Mouse (Mus musculus): ENCODE data around the gene Mob1b.
A peak's percentile ranks its signal among the peaks of the same experiment; 100 is the strongest.
"Not testable (repeated sequence)": the region's sequence is repeated elsewhere in the genome, so short reads cannot be mapped to it uniquely, and the experiment has no call there.

Gene Mob1b

GRCm38 (mm10) chr5:88702041-88702440, 18.6 kb upstream of the Mob1b start:
- no peak for DNase-seq (ENCODE audit: low spot score in 2 of 2)

GRCm38 (mm10) chr5:88703551-88703950, 17.1 kb upstream of the Mob1b start:
- no peak for DNase-seq (ENCODE audit: low spot score in 2 of 2)

DNA sequence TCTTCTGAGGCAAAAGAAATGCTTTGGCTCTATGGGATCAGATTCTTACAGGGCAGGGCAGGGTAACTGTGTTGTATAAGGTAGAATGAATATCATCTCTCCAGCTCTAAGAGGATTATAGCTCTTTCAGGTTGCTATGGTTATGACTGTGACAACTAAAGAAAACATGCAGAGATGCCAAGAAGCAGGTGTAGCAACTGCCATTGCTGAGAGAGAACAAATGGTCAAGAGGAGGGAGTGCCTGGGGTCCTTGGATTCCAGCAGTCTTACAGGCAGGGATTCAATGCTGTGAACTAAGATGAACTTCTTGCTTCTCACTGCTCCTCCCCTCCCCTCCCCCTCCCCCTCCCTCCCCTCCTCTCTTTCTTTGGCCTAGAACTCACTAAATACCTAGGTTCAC, 9.5 kb upstream of the Mob1b start:
- no peak for DNase-seq (ENCODE audit: low spot score in 2 of 2)

DNA sequence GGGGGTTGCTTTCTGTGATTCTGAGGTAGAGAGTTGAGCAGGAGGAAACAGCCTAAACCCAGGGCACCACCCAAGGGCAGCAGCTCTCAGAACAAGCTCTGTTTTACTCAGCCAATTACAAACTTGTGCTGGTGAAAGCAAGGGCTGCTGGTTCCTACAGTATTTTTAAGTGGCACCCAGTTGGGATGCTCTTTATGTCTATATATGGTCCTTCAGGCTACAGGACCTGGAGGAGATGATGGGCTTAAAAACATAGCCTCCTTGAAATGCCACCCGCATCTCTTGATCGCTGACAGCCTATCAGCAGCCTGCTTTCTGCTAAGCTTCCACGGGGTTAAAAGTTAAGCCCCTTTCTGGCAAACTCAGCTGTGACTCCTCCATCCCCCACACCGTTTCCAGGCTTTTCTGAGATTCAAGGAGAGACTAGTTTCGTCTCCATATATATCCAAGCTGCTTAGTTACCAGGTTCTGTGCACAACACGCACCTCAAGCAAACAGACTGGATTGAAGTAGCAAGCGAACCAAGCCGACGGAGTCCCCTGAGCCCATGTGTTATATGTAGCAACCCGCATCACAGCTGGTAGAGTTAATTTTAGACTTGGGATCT, 8.9 kb upstream of the Mob1b start:
- no peak for DNase-seq (ENCODE audit: low spot score in 2 of 2)

DNA sequence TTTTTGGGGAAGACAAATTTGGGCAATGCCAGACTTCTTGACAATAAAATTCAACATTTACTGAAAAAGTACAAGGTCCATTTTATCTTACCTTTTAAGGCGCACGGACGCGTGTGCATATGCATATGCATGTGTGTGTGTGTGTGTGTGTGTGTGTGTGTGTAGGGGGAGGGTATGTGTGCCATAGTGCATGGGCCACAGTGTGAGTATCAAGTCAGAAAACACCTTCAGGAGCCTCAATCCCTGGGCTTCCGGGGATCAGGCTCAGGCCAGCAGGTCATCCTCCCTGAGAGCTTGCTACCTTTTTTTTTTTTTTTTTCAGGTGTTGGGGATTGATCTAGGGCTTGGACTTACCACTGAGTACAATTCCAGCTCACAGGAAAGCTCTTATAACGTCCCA, 8.3 kb upstream of the Mob1b start:
- no peak for DNase-seq (ENCODE audit: low spot score in 2 of 2)

DNA sequence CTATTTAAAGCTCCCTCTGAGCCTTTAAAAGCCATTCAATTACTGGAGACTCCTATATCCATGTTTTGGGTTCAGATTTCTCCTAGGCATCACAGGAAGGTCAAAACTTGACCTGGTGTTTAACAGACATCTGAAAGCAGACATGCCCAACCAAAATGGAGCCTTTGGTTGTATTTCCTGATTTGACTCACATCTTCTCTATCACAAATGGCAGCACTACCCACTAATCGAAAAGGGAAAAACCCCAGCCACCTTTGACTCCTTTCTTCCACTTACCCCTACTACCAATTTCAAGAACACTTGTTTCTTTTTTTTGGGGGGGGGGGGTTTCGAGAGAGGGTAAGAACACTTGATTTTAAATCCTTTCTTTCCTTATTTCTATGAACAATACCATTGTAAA, 3.7 kb upstream of the Mob1b start:
- DNase-seq (ENCODE audit: low spot score in 2 of 2) = no peak

- no peak for DNase-seq (ENCODE audit: low spot score in 2 of 2)
Measured at GRCm38 (mm10) chr5:88721003-88721475, 384 bp downstream of the Mob1b start.

- peak; percentile 4 to 6 for DNase-seq (ENCODE audit: low spot score in 2 of 2)
Measured at GRCm38 (mm10) chr5:88721565-88722212, 1.0 kb downstream of the Mob1b start.

DNA sequence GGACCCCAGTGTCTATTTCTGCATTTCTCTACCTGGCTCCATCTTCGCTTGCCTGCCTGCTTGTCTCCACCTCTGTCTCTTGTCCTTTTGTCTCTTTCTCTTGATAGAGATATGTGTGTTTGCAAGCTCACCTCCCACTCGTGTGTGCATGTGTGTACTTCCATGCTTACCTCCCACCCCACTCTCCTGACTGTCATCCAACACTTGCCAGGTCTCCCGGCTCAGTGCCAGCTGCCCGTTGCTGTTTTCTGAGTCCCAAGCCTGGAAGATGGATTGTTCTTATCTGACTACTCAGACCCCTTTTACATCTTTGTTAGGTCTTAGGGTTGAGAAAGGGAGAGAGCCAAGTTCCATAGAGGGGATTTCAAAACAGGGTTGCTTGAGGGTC, 1.6 kb downstream of the Mob1b start:
- no peak for DNase-seq (ENCODE audit: low spot score in 2 of 2)

DNA sequence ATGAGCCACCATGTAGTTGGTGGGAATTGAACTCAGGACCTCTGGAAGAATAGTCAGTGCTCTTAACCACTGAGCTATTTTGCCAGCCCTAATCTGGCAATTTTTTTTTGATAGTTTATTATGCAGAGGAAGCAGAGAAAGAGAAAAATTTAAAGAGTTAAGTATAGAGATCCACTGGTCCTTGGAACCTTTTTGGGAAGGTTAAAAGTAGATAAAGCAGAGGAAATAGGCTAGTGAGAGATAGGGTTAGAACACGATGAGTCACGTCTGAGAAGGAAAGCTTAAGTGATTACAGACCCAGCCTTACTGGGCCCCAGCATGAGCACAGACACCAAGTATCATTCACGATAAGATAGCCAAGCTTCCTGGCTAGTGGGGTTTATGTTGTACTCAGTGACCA, 3.4 kb downstream of the Mob1b start:
- no peak for DNase-seq (ENCODE audit: low spot score in 2 of 2)

DNA sequence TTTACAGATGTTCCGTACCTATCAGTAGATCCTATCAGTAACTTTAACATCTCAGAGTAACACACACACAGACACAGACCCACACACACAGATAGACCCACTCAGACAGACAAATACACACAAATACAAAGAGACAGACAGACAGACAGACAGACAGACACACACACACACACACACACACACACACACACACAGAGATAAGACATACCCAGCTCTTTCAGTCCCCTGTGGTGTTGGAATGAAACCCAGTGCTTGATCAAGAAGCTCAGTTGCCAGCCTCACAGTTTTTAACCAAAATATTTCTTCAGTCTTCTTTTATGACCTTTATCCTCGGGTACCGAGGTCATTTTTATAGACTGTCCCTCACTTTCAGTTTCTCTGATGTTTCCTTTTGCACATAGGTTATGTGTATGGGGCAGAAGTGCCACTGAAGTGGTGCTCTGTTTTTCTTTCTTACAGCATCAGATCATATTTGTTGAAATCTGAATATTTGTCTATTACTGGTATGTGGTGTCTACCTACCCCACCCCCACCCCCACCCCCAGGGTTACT, 7.0 kb downstream of the Mob1b start:
- DNase-seq (ENCODE audit: low spot score in 2 of 2) = no peak

- peak; percentile 10 to 61 for DNase-seq (ENCODE audit: low spot score in 2 of 2)
Measured at GRCm38 (mm10) chr5:88734786-88735185, 14.1 kb downstream of the Mob1b start.

- DNase-seq (ENCODE audit: low spot score in 2 of 2) = not testable (repeated sequence)
Measured at GRCm38 (mm10) chr5:88741065-88741464, 20.4 kb downstream of the Mob1b start.

GRCm38 (mm10) chr5:88747774-88748173, 27.1 kb downstream of the Mob1b start:
- DNase-seq (ENCODE audit: low spot score in 2 of 2) = no peak

DNA sequence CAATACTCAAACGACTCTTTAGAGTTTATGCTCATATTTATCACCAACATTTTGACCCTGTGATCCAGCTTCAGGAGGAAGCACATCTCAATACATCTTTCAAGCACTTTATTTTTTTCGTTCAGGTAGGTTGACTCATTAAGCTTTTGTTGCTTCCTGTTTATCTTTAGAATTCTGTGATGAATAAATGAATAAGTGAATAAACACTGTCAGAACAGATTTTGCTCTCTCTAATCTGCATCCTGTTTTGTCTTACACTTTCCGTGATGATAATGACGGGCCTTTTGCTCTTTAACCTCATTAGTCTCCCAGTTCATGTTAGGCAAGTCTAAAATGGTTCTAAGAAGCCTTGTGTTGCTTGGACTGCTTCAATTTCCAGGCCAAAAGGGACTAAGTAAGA, 32.5 kb downstream of the Mob1b start:
- DNase-seq (ENCODE audit: low spot score in 2 of 2) = no peak

DNA sequence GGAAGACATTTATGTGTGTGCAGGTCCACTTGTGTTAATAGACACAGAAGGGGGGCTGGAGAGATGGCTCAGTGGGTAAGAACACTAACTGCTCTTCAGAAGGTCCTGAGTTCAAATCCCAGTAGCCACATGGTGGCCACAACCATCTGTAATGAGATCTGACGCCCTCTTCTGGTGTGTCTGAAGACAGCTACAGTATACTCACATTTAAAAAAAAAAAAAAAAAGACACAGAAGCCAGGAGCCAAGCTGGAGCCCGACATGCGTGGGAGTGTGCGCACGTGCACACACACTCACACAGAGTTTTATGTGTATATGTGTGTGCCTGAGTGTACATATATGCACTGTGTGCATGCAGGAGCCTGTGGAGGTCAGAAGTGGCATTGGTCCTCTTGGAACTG, 42.0 kb downstream of the Mob1b start:
- DNase-seq (ENCODE audit: low spot score in 2 of 2) = no peak

DNA sequence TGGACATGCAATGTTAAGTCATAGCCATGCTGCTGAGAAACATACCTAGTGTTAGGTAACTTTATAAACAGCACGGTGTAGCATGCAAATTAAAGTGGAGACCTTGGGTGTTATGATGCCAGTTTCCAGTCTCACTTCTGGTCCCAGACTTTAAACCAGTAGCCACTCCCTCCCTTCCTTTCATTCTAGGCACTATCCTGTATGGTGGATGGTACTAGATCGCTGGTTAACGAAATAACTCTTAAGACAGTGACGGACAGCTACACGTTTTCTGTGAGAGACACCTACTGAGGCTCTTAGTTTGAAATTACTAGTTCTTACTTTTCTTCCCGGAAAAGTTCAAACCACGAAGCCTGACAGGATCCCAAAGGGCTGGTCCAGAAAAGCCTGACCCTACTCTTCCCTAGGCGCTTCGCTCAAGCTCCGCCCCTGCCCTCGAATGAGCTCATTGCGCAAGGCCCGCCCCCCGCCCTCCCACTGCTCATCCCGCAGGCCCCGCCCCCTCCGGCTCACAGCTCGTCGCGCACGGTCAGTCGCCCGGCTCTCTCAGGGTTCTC, 43.9 kb downstream of the Mob1b start:
- no peak for DNase-seq (ENCODE audit: low spot score in 2 of 2)

DNA sequence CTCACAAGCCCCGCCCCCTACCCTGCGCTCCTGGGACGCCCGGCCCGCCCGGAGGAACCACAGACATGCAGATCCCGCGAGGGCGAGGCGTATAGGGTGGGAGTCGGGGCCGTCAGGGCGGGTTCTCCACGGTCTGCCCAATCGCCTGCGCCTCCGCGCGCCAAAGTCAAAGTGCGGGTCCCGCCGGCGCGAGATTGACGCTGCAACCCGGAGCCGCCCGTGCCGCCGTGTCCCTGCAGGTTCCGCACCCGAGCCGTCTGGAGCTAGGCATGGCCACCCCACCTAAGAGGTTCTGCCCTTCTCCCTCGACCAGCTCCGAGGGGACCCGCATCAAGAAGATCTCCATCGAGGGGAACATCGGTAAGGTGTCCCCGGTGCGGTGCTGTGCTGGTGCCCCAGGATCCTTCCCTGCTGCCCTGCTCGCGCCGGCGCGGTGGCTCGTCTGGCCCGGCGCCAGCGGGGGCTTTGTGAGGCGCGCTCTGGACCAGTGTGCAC, 44.4 kb downstream of the Mob1b start, which contains the start of gene Dck:
Gene Dck (plus strand): TSS at position 10 of the 495 bp plus-strand sequence.
- DNase-seq (ENCODE audit: low spot score in 2 of 2) = peak; percentile 99 to 100

GRCm38 (mm10) chr5:88765587-88765986, 44.9 kb downstream of the Mob1b start:
- DNase-seq (ENCODE audit: low spot score in 2 of 2) = no peak

GRCm38 (mm10) chr5:88766121-88766520, 45.5 kb downstream of the Mob1b start:
- DNase-seq (ENCODE audit: low spot score in 2 of 2) = peak; percentile 64 to 66

DNA sequence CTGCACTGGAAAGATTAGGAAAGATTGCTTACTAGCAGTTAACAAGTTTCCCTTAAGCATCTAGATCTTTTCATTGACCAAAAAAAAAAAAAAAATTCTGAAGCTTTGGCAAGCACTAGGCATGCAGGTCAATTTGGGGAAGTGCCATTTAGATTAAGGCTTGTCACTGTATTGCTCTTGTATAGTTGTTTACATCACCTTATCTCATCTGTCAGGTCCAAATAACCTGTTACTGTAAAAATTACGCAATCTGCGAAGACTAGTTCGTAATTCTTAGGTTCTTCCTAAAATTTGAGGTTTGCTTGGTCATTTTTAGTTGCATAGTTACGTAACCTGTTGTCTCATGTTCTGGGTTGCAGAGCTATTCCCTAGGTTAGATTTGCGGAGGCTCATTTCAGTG, 46.2 kb downstream of the Mob1b start:
- DNase-seq (ENCODE audit: low spot score in 2 of 2) = no peak

DNA sequence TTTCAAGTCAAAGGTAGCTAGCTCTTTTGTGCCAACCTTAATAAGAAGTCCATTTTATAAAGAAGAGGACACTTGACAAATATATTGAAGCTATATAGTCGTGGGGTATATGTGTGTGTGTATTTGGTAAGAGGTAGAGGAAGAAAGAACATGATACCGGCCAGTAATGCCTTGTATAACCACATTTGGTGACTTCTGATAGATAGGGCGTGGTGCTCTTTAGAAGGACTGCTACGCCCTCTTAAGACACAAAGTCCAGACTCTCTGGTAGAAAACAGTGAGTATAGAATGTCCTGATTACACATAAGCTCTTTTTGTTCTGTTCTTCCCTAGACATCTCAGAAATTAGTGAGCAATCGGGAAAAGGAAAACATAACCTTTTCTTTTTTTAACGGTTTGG, 47.5 kb downstream of the Mob1b start:
- no peak for DNase-seq (ENCODE audit: low spot score in 2 of 2)
